Mouse (Mus musculus) lung, embryonic 15.5 days (tissue): ENCODE results near the gene Calm3. TPM values are rescaled to one million over a fixed set of nuclear protein-coding genes. Genes with fewer than 3 reads are reported as not detected.

Experiments used
- ATAC-seq: fragments of 200-750 bp; cut with Nextera tagmentation; 2 replicates; pipeline ENCODE4 v1.8.0; 2017; ENCODE audit warnings: moderate number of reproducible peaks, borderline replicate concordance; ENCODE audit not compliant: low FRiP score, low TSS enrichment; ENCODE audit errors: extremely low read depth
- H3K27ac ChIP-seq: fragments of 300-500 bp; sonication (generic); 2 replicates; pipeline ENCODE4 v1.5.1; 2015; ENCODE audit warnings: moderate library complexity, mild to moderate bottlenecking, inconsistent platforms
- H3K27me3 ChIP-seq: fragments of 300-500 bp; sonication (generic); 2 replicates; pipeline ENCODE4 v1.6.1; 2015; ENCODE audit warnings: inconsistent platforms
- H3K36me3 ChIP-seq: fragments of 300-500 bp; sonication (generic); 2 replicates; pipeline ENCODE4 v1.6.1; 2015; ENCODE audit warnings: inconsistent platforms
- H3K4me1 ChIP-seq: fragments of 300-500 bp; sonication (generic); 2 replicates; pipeline ENCODE4 v1.6.1; 2015; ENCODE audit warnings: inconsistent platforms
- H3K4me2 ChIP-seq: fragments of 300-500 bp; sonication (generic); 2 replicates; pipeline ENCODE4 v1.6.1; 2015; ENCODE audit warnings: inconsistent platforms, mild to moderate bottlenecking, moderate library complexity
- H3K4me3 ChIP-seq: fragments of 300-500 bp; sonication (generic); 2 replicates; pipeline ENCODE4 v1.5.1; 2015; ENCODE audit warnings: mild to moderate bottlenecking, inconsistent platforms
- H3K9ac ChIP-seq: fragments of 300-500 bp; sonication (generic); 2 replicates; pipeline ENCODE4 v1.6.1; 2015; ENCODE audit warnings: inconsistent platforms
- H3K9me3 ChIP-seq: fragments of 300-500 bp; sonication (generic); 2 replicates; pipeline ENCODE4 v1.6.1; 2016; ENCODE audit warnings: inconsistent platforms
- WGBS: fragments of 180-500 bp; shearing (Covaris S2); methylation state at CpG from one replicate; pipeline ENCODE4 v1.1.7; 2015; 5-methylcytosine and 5-hydroxymethylcytosine counted together
- polyA plus RNA-seq: library from polyadenylated mRNA; unstranded; fragments of >200 nt; fragmentation: Nextera tagmentation; extraction: Ambion mirVana; gene quantifications from 2 replicates; pipeline ENCODE4 v1.2.1, GENCODE M21; 2015

Calm3 gene
- polyA plus RNA-seq, 1 experiment from 2014 or later = 101 TPM

DNA sequence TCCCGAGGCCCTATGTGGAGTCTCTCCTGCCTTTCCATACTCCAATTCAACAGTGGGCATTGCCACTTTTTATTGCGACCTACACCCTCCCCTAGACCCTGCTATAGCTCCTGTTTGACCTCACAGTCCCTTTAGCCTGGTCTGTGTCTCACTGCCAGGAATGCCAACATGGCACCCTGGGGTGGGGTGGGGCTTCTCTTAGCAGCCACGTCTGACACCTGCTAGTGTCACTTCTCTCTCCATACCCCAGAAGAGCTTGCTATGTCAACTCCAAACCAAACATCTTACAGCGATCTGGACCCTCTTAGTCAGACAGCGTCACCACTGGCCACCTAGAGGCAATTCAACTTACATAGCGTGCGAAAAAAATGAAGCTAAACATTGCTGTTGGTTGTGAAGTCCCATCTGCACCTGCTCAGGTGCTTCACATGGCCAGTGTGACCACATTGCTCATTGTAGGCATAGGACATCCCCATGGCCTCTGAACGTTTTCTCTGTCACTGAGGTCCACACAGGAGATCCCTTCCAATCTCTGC is 25.1 kb upstream of the Calm3 start:
- Histone ChIP-seq H3K4me2 (no peak overlapping the region), H3K9me3 (no peaks in the 10 kb centered on the region), H3K36me3 (no peaks in the 10 kb centered on the region), H3K4me3 (no peak overlapping the region), H3K9ac (0 out of 2 replicates have a peak overlapping the region, but pooled peaks have one; percentile 0), H3K27me3 (peaks cover 52% of the 10 kb centered on the region), H3K27ac (no peak overlapping the region), H3K4me1 (peaks cover 63% of the 10 kb centered on the region)
- ATAC-seq = no peak
- 55% methylated on average over 8 of the region's 8 CpGs for WGBS

DNA sequence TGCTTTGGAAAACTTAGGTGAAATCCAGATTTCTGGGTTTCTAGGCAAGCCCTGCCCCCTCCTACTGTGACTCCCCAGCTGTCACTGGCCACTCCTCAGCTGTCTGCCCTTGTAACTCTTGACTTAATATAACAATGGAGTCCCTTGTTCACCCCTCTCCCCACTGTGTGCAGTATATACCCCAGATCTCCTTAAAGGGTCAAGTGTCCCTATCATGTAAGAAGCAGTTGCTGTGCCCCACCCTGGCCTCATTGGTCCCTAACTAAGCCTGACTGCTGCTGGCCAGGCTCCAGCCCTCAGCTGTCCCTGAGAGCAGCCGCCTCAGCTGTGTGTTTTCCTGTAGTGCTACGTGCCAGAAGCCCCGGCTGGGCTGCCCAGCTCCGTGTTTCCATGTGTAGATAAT is 24.0 kb upstream of the Calm3 start:
- Histone ChIP-seq H3K4me3 (peak overlapping the region; percentile 31; the same call in 1 of the 2 replicates), H3K9ac (no peak overlapping the region), H3K36me3 (no peaks in the 10 kb centered on the region), H3K4me2 (peak overlapping the region; percentile 65), H3K4me1 (peaks cover 66% of the 10 kb centered on the region), H3K27me3 (peaks cover 52% of the 10 kb centered on the region), H3K27ac (peak overlapping the region; percentile 44; the same call in 1 of the 2 replicates), H3K9me3 (no peaks in the 10 kb centered on the region)
- under 1% methylated on average over 4 of the region's 4 CpGs for WGBS
- peak; percentile 28; the same call in 1 of the 2 replicates for ATAC-seq

- Histone ChIP-seq H3K36me3 (no peaks in the 10 kb centered on the region), H3K4me2 (peak overlapping the region; percentile 65), H3K4me3 (peak overlapping the region; percentile 31), H3K27ac (0 out of 2 replicates have a peak overlapping the region, but pooled peaks have one; percentile 44), H3K27me3 (peaks cover 52% of the 10 kb centered on the region), H3K9me3 (no peaks in the 10 kb centered on the region), H3K9ac (no peak overlapping the region), H3K4me1 (peaks cover 66% of the 10 kb centered on the region)
- no peak for ATAC-seq
- WGBS = 11% methylated on average over 21 of the region's 22 CpGs
Observed at GRCm38 (mm10) chr7:16947349-16947895, 23.5 kb upstream of the Calm3 start.

- peaks cover 52% of the 10 kb centered on the region for H3K27me3 ChIP-seq
- H3K9ac ChIP-seq = peak overlapping the region; percentile 17; the same call in 1 of the 2 replicates
- no peak for ATAC-seq
- no peaks in the 10 kb centered on the region for H3K9me3 ChIP-seq
- peaks cover 66% of the 10 kb centered on the region for H3K4me1 ChIP-seq
- H3K27ac ChIP-seq = 0 out of 2 replicates have a peak overlapping the region, but pooled peaks have one; percentile 8
- no peaks in the 10 kb centered on the region for H3K36me3 ChIP-seq
- H3K4me2 ChIP-seq = peak overlapping the region; percentile 65
- WGBS = 5% methylated on average over 53 of the region's 53 CpGs
- peak overlapping the region; percentile 31 for H3K4me3 ChIP-seq
Observed at GRCm38 (mm10) chr7:16946441-16947348, 22.8 kb upstream of the Calm3 start.

GRCm38 (mm10) chr7:16945419-16945818 is 21.5 kb upstream of the Calm3 start:
- Histone ChIP-seq H3K4me1 (peaks cover 62% of the 10 kb centered on the region), H3K9me3 (no peaks in the 10 kb centered on the region), H3K27me3 (peaks cover 52% of the 10 kb centered on the region), H3K4me3 (peak overlapping the region; percentile 51), H3K27ac (no peak overlapping the region), H3K36me3 (no peaks in the 10 kb centered on the region), H3K4me2 (peak overlapping the region; percentile 84), H3K9ac (no peak overlapping the region)
- WGBS = 18% methylated on average over 17 of the region's 17 CpGs
- ATAC-seq = no peak

DNA sequence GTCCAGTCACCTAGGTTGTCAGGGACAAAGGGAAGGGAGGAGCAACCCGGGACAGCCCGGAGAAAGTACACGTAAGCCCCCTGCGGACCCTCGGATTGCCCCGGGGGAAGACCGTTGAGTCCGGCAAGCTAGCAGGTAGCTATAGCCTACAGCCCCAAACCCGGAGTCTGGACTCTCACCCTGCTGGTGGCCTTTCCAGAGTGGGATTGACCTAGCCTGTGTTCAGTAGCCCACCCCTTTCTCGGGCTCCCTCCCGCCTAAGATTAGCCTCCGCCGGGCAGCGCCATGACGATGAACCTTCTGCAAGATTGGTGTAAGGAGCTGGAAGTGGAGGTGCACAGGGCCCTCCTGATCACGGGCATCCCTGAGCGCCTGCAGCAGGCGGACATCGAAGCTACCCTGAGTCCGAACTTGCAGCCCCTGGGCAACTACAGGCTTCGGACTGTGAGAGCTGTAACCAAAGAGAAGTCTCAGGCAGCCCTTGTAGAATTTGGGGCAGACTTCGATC is 20.9 kb upstream of the Calm3 start:
- Histone ChIP-seq H3K4me2 (peak overlapping the region; percentile 84), H3K27ac (no peak overlapping the region), H3K9me3 (no peaks in the 10 kb centered on the region), H3K36me3 (no peaks in the 10 kb centered on the region), H3K9ac (peak overlapping the region; percentile 55), H3K4me1 (peaks cover 62% of the 10 kb centered on the region), H3K4me3 (peak overlapping the region; percentile 51), H3K27me3 (peaks cover 50% of the 10 kb centered on the region)
- peak; percentile 12 for ATAC-seq
- WGBS = 2% methylated on average over 22 of the region's 22 CpGs

GRCm38 (mm10) chr7:16944061-16944807 is 20.3 kb upstream of the Calm3 start, which contains the start of gene Pnmal2:
TSS of gene Pnmal2 (plus strand) at chr7:16944682.
- Histone ChIP-seq H3K36me3 (no peaks in the 10 kb centered on the region), H3K27me3 (peaks cover 43% of the 10 kb centered on the region), H3K4me2 (peak within 1 kb of the TSS; percentile 84), H3K4me3 (peak within 1 kb of the TSS; percentile 51), H3K9ac (peak within 1 kb of the TSS; percentile 55), H3K4me1 (peaks cover 58% of the 10 kb centered on the region), H3K9me3 (no peaks in the 10 kb centered on the region), H3K27ac (no peak within 1 kb of the TSS)
- 13% methylated on average over 36 of the region's 36 CpGs for WGBS
- peak; percentile 78 for ATAC-seq

- no peak overlapping the region for H3K4me2 ChIP-seq
- ATAC-seq = no peak
- no peak overlapping the region for H3K4me3 ChIP-seq
- no peak overlapping the region for H3K27ac ChIP-seq
- H3K27me3 ChIP-seq = peaks cover 30% of the 10 kb centered on the region
- no peak overlapping the region for H3K9ac ChIP-seq
- WGBS = 45% methylated on average over 4 of the region's 4 CpGs
- no peaks in the 10 kb centered on the region for H3K9me3 ChIP-seq
- no peaks in the 10 kb centered on the region for H3K36me3 ChIP-seq
- peaks cover 48% of the 10 kb centered on the region for H3K4me1 ChIP-seq
Observed at GRCm38 (mm10) chr7:16942861-16943260, 18.9 kb upstream of the Calm3 start.

GRCm38 (mm10) chr7:16940292-16940691 is 16.4 kb upstream of the Calm3 start:
- no peak overlapping the region for H3K4me3 ChIP-seq
- H3K4me1 ChIP-seq = peaks cover 23% of the 10 kb centered on the region
- peak overlapping the region; percentile 46; the same call in 1 of the 2 replicates for H3K27ac ChIP-seq
- WGBS = 20% methylated on average over 7 of the region's 7 CpGs
- no peak overlapping the region for H3K9ac ChIP-seq
- H3K27me3 ChIP-seq = peaks cover 8% of the 10 kb centered on the region
- no peaks in the 10 kb centered on the region for H3K36me3 ChIP-seq
- H3K4me2 ChIP-seq = no peak overlapping the region
- no peak for ATAC-seq
- no peaks in the 10 kb centered on the region for H3K9me3 ChIP-seq

DNA sequence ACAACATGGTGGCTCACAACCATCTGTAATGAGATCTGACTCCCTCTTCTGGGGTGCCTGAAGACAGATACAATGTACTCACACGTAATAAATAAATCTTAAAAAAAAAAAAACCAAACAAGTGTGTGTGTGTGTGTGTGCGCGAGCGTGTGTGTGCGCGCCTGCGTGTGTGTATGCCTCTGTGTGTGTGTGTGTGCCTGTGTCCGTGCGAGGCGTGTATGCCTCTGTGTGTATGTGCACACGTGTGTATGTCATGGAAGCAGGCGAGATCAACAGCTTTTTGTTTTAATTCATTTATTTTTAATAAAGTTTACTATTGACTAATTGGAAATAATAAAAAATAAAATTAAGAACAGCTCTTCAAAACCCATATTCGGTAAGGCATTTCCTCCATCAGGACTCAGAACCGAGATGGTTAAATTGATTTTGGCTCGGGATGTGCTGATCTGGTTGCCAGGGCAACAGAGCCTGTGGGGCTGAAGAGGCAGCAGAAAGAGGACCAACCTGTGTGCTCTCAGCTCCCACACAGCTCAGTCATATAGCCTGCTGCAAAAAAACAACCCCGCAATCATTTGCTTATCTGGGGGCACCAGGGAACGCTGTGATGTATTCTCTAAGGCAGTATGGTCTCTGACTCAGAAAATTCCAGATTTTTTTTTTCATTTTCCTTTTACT is 14.3 kb upstream of the Calm3 start:
- no peak for ATAC-seq
- no peaks in the 10 kb centered on the region for H3K27me3 ChIP-seq
- H3K4me1 ChIP-seq = peaks cover 10% of the 10 kb centered on the region
- WGBS = 67% methylated on average over 17 of the region's 17 CpGs
- H3K36me3 ChIP-seq = no peaks in the 10 kb centered on the region
- H3K9me3 ChIP-seq = no peaks in the 10 kb centered on the region
- no peak overlapping the region for H3K9ac ChIP-seq
- H3K27ac ChIP-seq = no peak overlapping the region
- H3K4me2 ChIP-seq = no peak overlapping the region
- no peak overlapping the region for H3K4me3 ChIP-seq

DNA sequence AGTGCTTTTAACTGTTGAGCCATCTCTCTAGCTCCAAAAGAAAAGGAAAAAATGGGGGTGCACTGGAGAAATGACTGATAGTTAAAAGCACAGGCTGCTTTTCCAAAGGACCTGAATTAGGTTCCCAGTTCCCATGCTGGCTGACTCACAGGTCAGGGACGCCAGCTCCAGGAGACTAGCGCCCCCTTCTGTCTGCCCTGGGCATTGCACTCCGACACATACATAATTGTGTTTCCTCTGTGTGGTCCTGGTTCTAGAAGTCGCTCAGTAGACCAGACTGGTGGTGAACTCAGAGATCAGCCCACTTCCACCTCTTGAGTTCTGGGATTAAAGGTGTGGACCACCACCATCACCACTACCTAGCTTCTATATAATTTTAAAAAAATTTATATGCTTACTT is 13.4 kb upstream of the Calm3 start:
- no peaks in the 10 kb centered on the region for H3K9me3 ChIP-seq
- no peak for ATAC-seq
- H3K9ac ChIP-seq = no peak overlapping the region
- H3K36me3 ChIP-seq = no peaks in the 10 kb centered on the region
- no peaks in the 10 kb centered on the region for H3K27me3 ChIP-seq
- WGBS = 51% methylated on average over 4 of the region's 4 CpGs
- H3K4me2 ChIP-seq = no peak overlapping the region
- peaks cover 16% of the 10 kb centered on the region for H3K4me1 ChIP-seq
- no peak overlapping the region for H3K27ac ChIP-seq
- H3K4me3 ChIP-seq = no peak overlapping the region
